In the genomic region with DNA sequence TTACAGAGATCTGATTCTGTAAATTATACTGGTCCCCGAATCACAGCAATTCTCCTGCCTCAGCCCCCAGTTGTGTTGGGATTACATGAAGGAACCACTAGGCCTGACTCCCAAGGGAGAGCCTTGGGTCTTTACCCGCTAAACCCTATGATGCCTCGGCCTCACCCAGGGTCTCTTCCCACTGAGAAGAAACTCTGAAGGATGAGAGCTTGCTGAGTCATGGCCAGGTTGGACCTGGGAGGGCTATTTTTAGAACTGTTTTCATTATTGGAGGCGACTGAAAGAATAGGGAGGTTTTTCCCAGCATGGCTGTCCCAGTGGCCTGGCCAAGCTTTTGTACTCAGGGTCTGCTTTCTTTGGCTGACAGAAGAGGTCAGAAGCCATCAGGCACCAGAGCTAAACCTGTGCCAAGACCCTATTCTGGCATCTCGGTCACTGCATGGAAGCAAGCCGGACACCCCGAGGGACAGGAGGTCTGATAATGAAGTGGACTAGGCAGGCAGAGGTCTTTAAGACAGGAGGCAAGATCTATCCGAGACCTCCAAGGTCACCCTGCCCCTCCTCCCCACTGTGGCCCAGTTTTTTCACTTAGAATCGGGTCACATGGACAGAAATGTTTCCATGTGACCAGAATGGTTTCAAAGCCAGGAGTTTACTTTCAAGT, we compare ENCODE assay signal across 17 mouse cellular contexts. TPM values are rescaled to one million over a fixed set of nuclear protein-coding genes. Genes with fewer than 3 reads are reported as not detected.
DNase-seq lines count a peak whose midpoint lies in the region; ATAC-seq and TF ChIP-seq lines count a peak whose summit lies in the region.
"Had no signal": no experiment of that assay in that cellular context is flagged by ENCODE, and none has a peak within 500 bp of the region (broad histone marks: within the 10 kb centered on the region; RNA-seq: fewer than 3 reads in every experiment).

No protein-coding gene starts in this region.

- H3K9ac ChIP-seq in forebrain, embryonic 16.5 days (replicated peaks; ENCODE audit: low read depth, low read length) = no peak overlapping the region
- H3K9ac ChIP-seq in stomach, postnatal 0 days (ENCODE audit: low read length) = no peak overlapping the region
- H3K9ac ChIP-seq: embryonic facial prominence, embryonic 12.5 days; intestine, embryonic 15.5 days; liver, embryonic 13.5 days had no signal

- ATAC-seq in forebrain, embryonic 16.5 days = no peak
- ATAC-seq in stomach, postnatal 0 days (ENCODE audit: low FRiP score, low TSS enrichment) = no peak
- ATAC-seq: intestine, embryonic 15.5 days had no signal

- no peak overlapping the region for H3K4me2 ChIP-seq in forebrain, embryonic 16.5 days (ENCODE audit: low read length)
- no peak overlapping the region for H3K4me2 ChIP-seq in stomach, postnatal 0 days (replicated peaks; ENCODE audit: low read depth)
- H3K4me2 ChIP-seq: embryonic facial prominence, embryonic 12.5 days; intestine, embryonic 15.5 days; liver, embryonic 13.5 days had no signal

- 75% methylated on average over 9 of the region's 9 CpGs for WGBS in forebrain, embryonic 16.5 days
- WGBS in stomach, postnatal 0 days = 64% methylated on average over 9 of the region's 9 CpGs

- H3K27me3 ChIP-seq in forebrain, embryonic 16.5 days (replicated peaks; ENCODE audit: control insufficient read depth, insufficient read depth, low read length) = no peaks in the 10 kb centered on the region
- H3K27me3 ChIP-seq in stomach, postnatal 0 days (ENCODE audit: control insufficient read depth, insufficient read depth, low read length) = no peaks in the 10 kb centered on the region
- H3K27me3 ChIP-seq: embryonic facial prominence, embryonic 12.5 days; intestine, embryonic 15.5 days had no signal

- no peak for TF ChIP-seq CTCF in layer of hippocampus, adult 2 months (conservative IDR thresholded peaks at IDR 0.05)
- no peak for TF ChIP-seq CTCF in stomach, postnatal 0 days (IDR thresholded peaks at IDR 0.05; ENCODE audit: low read depth)

- intact Hi-C loops in heart, postnatal 25 days (cut with DNase I) = loop anchor here (2.0 to 5.0 kb wide), 2 partner anchors 78 to 200 kb away; no protein-coding TSS in a partner anchor

- no peak overlapping the region for H3K4me3 ChIP-seq in layer of hippocampus, adult 2 months
- H3K4me3 ChIP-seq in forebrain, embryonic 16.5 days (replicated peaks; ENCODE audit: low read length) = no peak overlapping the region
- no peak overlapping the region for H3K4me3 ChIP-seq in stomach, postnatal 0 days (ENCODE audit: low read depth, low read length)
- H3K4me3 ChIP-seq: embryonic facial prominence, embryonic 12.5 days; hindbrain, embryonic 10.5 days; intestine, embryonic 15.5 days; liver, embryonic 13.5 days had no signal

- 0 out of 2 replicates have a peak, but pooled peaks cover 2% of the 10 kb centered on the region for H3K4me1 ChIP-seq in forebrain, embryonic 16.5 days (replicated peaks; ENCODE audit: control insufficient read depth, insufficient read depth, low read length)
- no peaks in the 10 kb centered on the region for H3K4me1 ChIP-seq in stomach, postnatal 0 days (replicated peaks; ENCODE audit: control insufficient read depth, insufficient read depth)
- H3K4me1 ChIP-seq: intestine, embryonic 15.5 days had no signal

- peak overlapping the region; percentile 59 for H3K27ac ChIP-seq in layer of hippocampus, adult 2 months
- H3K27ac ChIP-seq in forebrain, embryonic 16.5 days (ENCODE audit: low read length) = no peak overlapping the region
- no peak overlapping the region for H3K27ac ChIP-seq in stomach, postnatal 0 days (replicated peaks)
- H3K27ac ChIP-seq: embryonic facial prominence, embryonic 12.5 days; hindbrain, embryonic 10.5 days; intestine, embryonic 15.5 days; liver, embryonic 13.5 days had no signal

- no peaks in the 10 kb centered on the region for H3K36me3 ChIP-seq in forebrain, embryonic 16.5 days (ENCODE audit: control insufficient read depth, insufficient read depth)
- H3K36me3 ChIP-seq in stomach, postnatal 0 days (ENCODE audit: control insufficient read depth, insufficient read depth, low read length) = no peaks in the 10 kb centered on the region
- H3K36me3 ChIP-seq: embryonic facial prominence, embryonic 12.5 days; hindbrain, embryonic 10.5 days; intestine, embryonic 15.5 days; liver, embryonic 13.5 days had no signal

- no peak for TF ChIP-seq EP300 in stomach, postnatal 0 days (optimal IDR thresholded peaks at IDR 0.05)

- no peaks in the 10 kb centered on the region for H3K9me3 ChIP-seq in forebrain, embryonic 16.5 days (ENCODE audit: control insufficient read depth, low read length)
- H3K9me3 ChIP-seq in stomach, postnatal 0 days (ENCODE audit: control insufficient read depth, low read length) = no peaks in the 10 kb centered on the region
- H3K9me3 ChIP-seq: embryonic facial prominence, embryonic 12.5 days; hindbrain, embryonic 10.5 days; intestine, embryonic 15.5 days; liver, embryonic 13.5 days had no signal

- DNase-seq in layer of hippocampus, adult 2 months (ENCODE audit: low spot score in 2 of 2) = no peak
- DNase-seq in layer of hippocampus, adult 9-10 months (ENCODE audit: low spot score) = no peak
- DNase-seq in R1 (ENCODE audit: low read depth, low spot score) = peak; percentile 41
- peak; percentile 41 for DNase-seq in adrenal gland, postnatal 25 days
- DNase-seq in heart, postnatal 25 days (ENCODE audit: low spot score) = peak; percentile 28
- no peak for DNase-seq in stomach, postnatal 0 days (ENCODE audit: low spot score)
- DNase-seq in layer of hippocampus, postnatal 14 days (ENCODE audit: low spot score in 2 of 2) = no peak
- DNase-seq: liver, embryonic 13.5 days; lung, postnatal 4 days; midbrain, embryonic 14.5 days; right cerebral cortex, adult 18-20 months had no signal

RNA-seq across cellular contexts. Expression of a gene that starts 10.8 kb away (rescaled TPM):
- total RNA-seq in layer of hippocampus, adult 2 months (2021) = 10 to 100 TPM; 37.5 to 39.8 TPM
- 0.67 TPM in 1 of 2 replicates, not detected in the other for total RNA-seq in adrenal gland, postnatal 25 days (2021)
- total RNA-seq in heart, postnatal 25 days (2021) = under 1 TPM in 1 of 2 experiments, not detected in 1; 0.39 TPM
- 1.6 and 1.7 TPM in 2 replicates for polyA plus RNA-seq in forebrain, embryonic 16.5 days (2015; fragmentation: Nextera tagmentation; extraction: Ambion mirVana)
- 164 and 188 TPM in 2 replicates for polyA plus RNA-seq in stomach, postnatal 0 days (2015; fragmentation: Nextera tagmentation; extraction: Ambion mirVana)
- 10 to 100 TPM; 60.7 to 66.1 TPM for total RNA-seq in layer of hippocampus, postnatal 14 days (2021)

RNA-seq across cellular contexts. Expression of a gene that starts 38.5 kb away (rescaled TPM):
- total RNA-seq in layer of hippocampus, adult 2 months (2021) = under 1 TPM in 1 of 2 experiments, not detected in 1; 0.37 TPM
- not detected in 2 replicates for total RNA-seq in adrenal gland, postnatal 25 days (2021)
- not detected for total RNA-seq in heart, postnatal 25 days (2021)
- not detected in 2 replicates for polyA plus RNA-seq in forebrain, embryonic 16.5 days (2015; fragmentation: Nextera tagmentation; extraction: Ambion mirVana)
- 0.06 TPM in 1 of 2 replicates, not detected in the other for polyA plus RNA-seq in stomach, postnatal 0 days (2015; fragmentation: Nextera tagmentation; extraction: Ambion mirVana)
- under 1 TPM; 0.17 to 0.18 TPM for total RNA-seq in layer of hippocampus, postnatal 14 days (2021)
- total RNA-seq: gastrocnemius, adult 8-10 months had no signal
- polyA plus RNA-seq: embryonic facial prominence, embryonic 12.5 days; forebrain, embryonic 11.5 days; hindbrain, embryonic 10.5 days; intestine, embryonic 15.5 days had no signal

RNA-seq across cellular contexts. Expression of a gene that starts 40.5 kb away (rescaled TPM):
- 100 to 1,000 TPM; 145 to 147 TPM for total RNA-seq in layer of hippocampus, adult 2 months (2021)
- total RNA-seq in adrenal gland, postnatal 25 days (2021) = 60.0 and 75.3 TPM in 2 replicates
- total RNA-seq in heart, postnatal 25 days (2021) = 10 to 100 TPM; 82.3 to 84.2 TPM
- polyA plus RNA-seq in forebrain, embryonic 16.5 days (2015; fragmentation: Nextera tagmentation; extraction: Ambion mirVana) = 180 TPM in 2 replicates
- 91.2 and 94.2 TPM in 2 replicates for polyA plus RNA-seq in stomach, postnatal 0 days (2015; fragmentation: Nextera tagmentation; extraction: Ambion mirVana)
- 100 to 1,000 TPM; 152 to 167 TPM for total RNA-seq in layer of hippocampus, postnatal 14 days (2021)

Comparison
In these comparisons a context has a peak if more than half of its experiments do, and no peak if none do; other contexts are left out.
1. DNase-seq: peak in R1 (single experiment), adrenal gland, postnatal 25 days (single experiment) and heart, postnatal 25 days (single experiment); none in layer of hippocampus, adult 2 months (0 of 2), layer of hippocampus, adult 9-10 months (single experiment), stomach, postnatal 0 days (single experiment) and layer of hippocampus, postnatal 14 days (0 of 2).
2. RNA of a gene that starts 10.8 kb away (total RNA-seq): 60.7 to 66.1 TPM in layer of hippocampus, postnatal 14 days and 37.5 to 39.8 TPM in layer of hippocampus, adult 2 months; 0.67 TPM in adrenal gland, postnatal 25 days and 0.39 TPM in heart, postnatal 25 days; every median in the first group is over 10 times any median in the second.